Mouse (Mus musculus) cerebral cortex, adult 2 months (tissue): ENCODE results near the gene Cryl1.

ENCODE experiments used
- WGBS: fragments of 180-500 bp; shearing (Covaris S2); methylation state at CpG from one replicate; pipeline ENCODE4 v1.1.7; 2018; 5-methylcytosine and 5-hydroxymethylcytosine counted together

Cryl1 gene

DNA sequence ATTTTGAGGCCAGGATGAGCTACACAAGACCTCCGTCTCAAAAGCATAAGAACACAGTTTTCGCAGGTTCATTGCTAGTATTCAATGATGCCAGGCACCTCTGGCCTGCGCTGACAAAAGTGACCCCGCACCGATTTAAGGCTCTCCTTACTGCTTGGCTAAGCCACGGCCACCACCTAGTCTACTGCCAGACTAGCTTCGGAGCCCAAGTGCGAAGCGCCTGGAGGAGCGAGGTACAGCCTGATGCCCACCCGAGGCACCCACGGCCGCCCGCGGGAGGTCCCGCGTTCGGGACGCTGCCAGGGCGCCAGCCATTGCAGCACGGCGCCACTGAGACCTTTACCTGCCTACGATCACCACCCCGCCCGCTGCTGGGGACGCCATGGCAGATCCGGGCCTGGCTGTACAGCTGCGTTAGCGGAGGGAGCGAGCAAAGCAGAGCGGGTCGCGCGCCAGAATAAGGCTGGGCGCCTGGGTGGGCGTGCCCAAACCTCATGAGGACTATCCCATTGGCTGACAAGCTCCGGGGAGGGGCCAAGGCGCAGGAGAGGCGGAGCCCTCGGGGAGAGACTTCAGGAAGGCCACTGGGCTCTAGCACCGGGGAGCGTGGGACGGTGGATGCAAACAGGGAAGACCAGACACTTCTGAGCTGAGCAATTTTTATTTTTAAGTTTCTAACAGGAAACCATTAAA lies at the start of gene Cryl1:
Cryl1 (minus strand) TSS at position 465 of the 693 bp plus-strand sequence.
- 1% methylated on average over 43 of the region's 43 CpGs for WGBS

DNA sequence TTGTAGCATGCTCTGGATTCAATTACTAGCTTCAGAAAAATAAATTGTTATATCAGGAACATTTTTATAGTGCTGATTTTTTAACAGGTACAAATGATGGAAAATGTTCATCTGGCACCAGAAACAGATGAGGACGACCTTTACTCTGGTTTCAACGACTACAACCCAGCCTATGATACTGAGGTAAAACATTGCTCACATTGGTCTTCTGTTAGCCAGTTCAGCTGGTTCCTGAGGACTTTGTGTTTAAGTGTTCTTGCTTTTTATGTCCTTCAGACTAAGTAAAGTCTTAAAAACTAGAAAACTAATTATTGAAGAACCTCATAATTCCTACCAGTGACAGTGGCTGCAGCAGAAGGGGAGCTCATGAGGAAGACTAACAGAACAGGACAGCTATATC lies 32.1 kb upstream of the Cryl1 start:
- WGBS, result 88% methylated on average over 2 of the region's 2 CpGs

DNA sequence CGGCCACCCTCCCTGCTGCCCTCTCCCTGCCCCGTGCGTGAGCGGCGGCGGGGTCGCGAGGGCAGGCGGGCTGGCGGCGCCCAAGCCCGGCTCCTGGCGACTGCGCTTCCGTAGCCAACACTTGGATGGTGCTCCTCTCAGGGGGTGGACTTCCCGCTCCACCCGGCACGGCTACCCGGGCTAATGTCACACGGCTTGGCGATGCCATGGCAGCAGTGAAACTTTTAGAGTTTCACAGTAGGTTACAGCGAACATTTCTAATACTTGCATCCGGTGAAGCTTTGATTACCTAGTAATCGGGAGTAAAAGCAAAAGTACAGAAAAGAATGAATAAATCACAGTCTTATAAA lies 25.9 kb upstream of the Cryl1 start:
- 1% methylated on average over 24 of the region's 24 CpGs for WGBS

- WGBS, result 2% methylated on average over 42 of the region's 42 CpGs
Observed at GRCm38 (mm10) chr14:57423432-57424211, 25.3 kb upstream of the Cryl1 start, which contains the start of gene Ift88. Gene Ift88, plus strand, starts transcription at chr14:57424062.

GRCm38 (mm10) chr14:57417187-57417586 lies 18.9 kb upstream of the Cryl1 start:
- 84% methylated on average over 2 of the region's 2 CpGs for WGBS

GRCm38 (mm10) chr14:57412166-57412565 lies 13.8 kb upstream of the Cryl1 start:
- WGBS, result 20% methylated on average over 7 of the region's 7 CpGs

- WGBS, result 4% methylated on average over 6 of the region's 6 CpGs
Observed at GRCm38 (mm10) chr14:57409106-57409505, 10.8 kb upstream of the Cryl1 start.

DNA sequence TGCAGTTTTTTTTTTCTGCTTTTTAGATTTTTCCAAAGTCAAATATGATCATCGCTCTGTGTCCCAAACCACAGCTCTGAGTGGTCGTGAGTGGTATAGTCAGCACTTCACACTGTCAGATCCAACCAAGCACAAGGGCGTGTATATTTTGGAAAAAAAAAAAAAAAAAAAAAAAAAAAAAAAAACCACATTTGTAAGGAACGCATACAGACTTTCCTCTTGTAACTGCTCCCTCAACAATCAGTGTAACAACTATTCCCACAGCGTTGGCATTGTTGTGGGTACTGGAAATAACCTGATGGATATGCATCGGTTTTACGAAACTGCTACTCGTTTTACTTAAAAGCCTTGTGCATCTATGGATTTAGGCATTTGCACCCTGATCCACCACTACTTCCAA lies 9.8 kb upstream of the Cryl1 start:
- WGBS, result 67% methylated on average over 8 of the region's 8 CpGs

DNA sequence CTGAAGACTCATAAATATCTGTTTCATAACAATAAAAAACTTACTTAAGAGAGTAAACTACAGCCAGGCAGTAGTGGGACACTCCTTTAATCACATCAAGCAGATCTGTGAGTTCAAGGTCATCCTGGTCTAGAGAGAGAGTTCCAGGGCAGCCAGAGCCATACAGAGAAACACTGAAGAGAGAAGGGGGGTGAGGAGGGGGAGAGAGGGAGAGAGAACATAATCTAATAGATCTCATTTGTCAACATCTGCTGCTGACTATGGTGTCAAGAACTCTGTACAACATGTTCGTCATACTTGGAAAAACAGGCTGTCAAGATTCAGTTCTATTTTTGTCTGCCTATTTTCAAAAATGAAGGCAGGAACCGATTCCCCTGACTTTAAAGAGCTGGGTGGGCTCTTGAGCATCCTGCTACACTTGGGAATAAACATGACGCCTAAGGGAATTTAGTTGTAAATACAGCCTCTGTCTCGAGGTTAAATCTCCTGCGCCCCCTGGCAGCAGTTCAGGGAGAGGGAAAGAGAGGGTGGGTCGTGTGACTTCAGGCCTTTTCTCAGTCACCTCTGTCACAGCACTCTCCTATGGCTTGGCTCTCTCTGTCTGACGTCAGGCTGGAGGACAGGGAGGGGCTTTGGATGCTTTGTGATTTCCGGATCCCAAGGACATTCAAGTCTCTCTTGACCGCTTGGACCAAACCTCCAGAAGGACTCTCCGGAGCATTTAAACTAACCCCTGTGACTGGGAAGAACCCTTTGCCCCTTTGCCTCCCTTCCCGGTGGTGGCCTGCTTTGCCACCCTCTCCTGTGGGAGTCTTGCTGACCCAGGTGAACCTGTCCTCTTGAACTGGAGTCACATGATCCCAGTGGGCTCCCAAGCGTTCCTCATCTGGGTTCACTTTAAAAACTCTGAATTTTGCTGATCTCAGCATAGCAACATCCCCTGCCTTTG lies 9.0 kb upstream of the Cryl1 start:
- WGBS, result 9% methylated on average over 12 of the region's 12 CpGs

- 10% methylated on average over 13 of the region's 13 CpGs for WGBS
Observed at GRCm38 (mm10) chr14:57398813-57399427, 591 bp upstream of the Cryl1 start.

- WGBS, result 82% methylated on average over 5 of the region's 5 CpGs
Observed at GRCm38 (mm10) chr14:57397221-57397620, 1.1 kb downstream of the Cryl1 start.

GRCm38 (mm10) chr14:57395470-57395869 lies 2.9 kb downstream of the Cryl1 start:
- WGBS, result 76% methylated on average over 2 of the region's 2 CpGs

- 84% methylated on average over 5 of the region's 5 CpGs for WGBS
Observed at GRCm38 (mm10) chr14:57392278-57392677, 6.1 kb downstream of the Cryl1 start.

DNA sequence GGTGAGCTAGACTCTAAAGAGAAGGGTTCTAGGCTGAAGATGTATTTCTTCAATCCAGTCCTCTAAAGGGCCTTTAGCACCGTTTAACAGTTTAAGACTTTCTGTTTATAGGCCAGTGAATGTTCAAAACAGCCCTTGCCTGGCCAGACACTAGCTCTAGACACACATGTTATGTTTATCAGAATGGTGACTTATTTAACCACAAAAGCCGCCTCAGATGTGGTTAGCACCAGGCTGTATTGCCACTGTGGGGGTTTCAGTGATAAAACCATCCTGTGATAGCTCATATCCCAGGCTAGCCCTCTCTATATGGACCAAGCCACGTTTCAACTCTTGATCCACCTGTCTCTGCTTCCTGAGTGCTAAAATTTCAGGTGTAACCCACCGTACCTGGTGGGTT lies 6.7 kb downstream of the Cryl1 start:
- 91% methylated on average over 4 of the region's 4 CpGs for WGBS

GRCm38 (mm10) chr14:57386758-57387561 lies 11.4 kb downstream of the Cryl1 start:
- 73% methylated on average over 14 of the region's 14 CpGs for WGBS

- 87% methylated on average over 5 of the region's 5 CpGs for WGBS
Observed at GRCm38 (mm10) chr14:57385667-57386066, 12.7 kb downstream of the Cryl1 start.

DNA sequence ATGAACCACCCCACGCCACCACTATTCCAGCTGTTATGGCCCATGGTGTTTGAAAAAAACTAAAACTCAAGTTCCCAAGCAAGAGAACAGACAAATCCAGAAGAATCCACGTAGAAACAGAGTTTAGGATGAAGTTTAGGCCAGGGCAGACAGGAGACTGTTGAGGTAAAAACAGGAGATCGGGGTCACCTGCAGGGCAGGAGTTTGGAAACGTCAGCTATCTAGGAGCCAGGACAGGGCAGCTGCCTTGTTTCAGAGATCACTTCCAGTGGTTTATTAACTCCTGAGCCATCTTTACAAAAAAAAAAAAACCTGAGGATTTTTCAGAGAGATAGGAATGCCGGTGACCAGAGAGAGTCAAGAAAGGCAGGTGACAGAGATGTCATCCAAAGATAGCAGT lies 20.8 kb downstream of the Cryl1 start:
- 94% methylated on average over 5 of the region's 5 CpGs for WGBS

DNA sequence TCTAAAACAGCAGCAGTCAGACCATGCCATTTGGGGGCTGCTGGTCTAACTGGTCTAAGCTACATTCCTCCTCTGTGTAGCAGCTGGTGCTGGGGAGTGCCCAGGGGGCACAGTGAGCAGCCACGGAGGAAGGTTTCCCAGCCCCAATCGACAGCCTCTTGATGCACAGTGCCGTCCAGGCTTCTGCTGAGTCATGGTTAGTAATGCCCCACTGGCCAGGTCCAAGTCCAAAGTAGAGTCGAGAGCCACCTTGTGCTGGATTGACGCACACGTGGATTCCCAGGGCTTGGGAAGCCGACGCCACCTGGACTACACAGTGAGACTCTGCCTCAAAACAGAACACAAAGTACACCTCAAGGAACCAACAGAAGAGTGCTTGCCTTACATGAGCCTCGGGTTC lies 21.4 kb downstream of the Cryl1 start:
- WGBS, result 86% methylated on average over 9 of the region's 9 CpGs

GRCm38 (mm10) chr14:57376016-57376415 lies 22.3 kb downstream of the Cryl1 start:
- 93% methylated on average over 8 of the region's 8 CpGs for WGBS

DNA sequence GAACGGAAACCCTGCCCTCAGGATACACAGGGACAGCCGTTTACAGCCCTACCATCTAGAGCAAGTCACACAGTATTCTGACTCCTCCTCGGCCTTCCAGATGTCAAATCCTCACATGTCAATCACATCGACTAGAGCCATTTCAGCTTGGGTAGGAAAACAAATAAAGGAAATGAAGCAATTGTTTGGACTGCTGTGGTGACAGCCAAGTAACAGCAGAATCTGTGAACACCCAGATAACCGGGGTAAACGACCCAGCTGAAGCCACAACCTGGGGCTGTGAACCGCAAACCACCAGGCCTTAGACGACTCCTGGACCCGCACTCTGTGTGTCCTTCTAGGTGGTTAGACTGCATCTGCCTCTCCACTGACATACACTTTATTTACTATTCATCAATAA lies 23.1 kb downstream of the Cryl1 start:
- WGBS, result 87% methylated on average over 9 of the region's 9 CpGs
